Mouse (Mus musculus) cerebellum, adult 8-10 months (tissue): ENCODE data around the gene Xrcc5.

Source experiments
- DNase-seq: peaks from one replicate; pipeline ENCODE4 v3.0.0; 2022

Xrcc5 gene

DNA sequence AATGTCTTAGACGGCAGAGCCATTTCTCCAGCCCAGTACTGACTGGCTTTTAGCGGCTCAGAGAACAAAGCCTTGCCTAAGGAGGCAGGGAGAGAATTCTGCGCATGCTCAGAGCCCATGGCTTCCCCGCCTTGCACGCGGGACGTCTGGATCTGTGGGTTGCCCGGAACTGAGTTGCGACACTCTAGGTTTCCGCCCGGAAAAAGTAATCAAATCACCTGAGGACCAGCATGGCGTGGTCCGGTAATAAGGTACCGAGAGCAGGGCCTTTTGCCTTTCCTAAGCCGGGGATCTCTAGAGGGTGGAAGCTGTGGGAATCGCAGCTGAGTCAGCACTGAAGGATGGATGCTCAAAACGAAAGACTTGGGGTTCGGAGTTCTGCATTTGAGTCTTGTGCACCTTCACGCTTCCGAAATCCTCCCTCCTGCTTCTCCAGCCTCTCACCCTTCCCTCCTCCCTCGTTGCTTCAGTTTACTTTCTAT is at the start of gene Xrcc5:
Gene Xrcc5 (plus strand): TSS at position 105 of the 482 bp plus-strand sequence.
- peak; percentile 94 for DNase-seq

GRCm38 (mm10) chr1:72263099-72263498 is 44.1 kb upstream of the Xrcc5 start:
- DNase-seq, result no peak

DNA sequence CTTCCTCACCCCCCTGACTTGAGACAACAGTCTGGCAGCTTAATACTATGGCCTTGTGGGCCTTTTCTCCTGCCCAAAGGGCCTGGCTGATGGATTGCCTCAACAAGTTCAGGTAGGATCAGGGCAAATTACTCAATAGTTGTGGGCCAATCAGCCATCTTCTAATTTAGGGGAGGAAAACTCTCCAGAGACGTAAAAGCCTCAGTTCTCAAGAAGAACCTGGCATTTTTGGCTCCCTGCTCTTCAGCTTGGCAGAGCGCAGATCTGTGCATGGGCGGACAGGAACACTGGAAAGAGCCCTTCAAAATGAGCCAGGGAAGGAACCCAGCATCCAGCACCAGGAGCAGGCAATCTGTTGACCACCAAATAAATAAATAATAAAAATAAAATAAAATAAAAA is 29.1 kb upstream of the Xrcc5 start:
- DNase-seq, result no peak

GRCm38 (mm10) chr1:72282604-72283003 is 24.6 kb upstream of the Xrcc5 start:
- no peak for DNase-seq

DNA sequence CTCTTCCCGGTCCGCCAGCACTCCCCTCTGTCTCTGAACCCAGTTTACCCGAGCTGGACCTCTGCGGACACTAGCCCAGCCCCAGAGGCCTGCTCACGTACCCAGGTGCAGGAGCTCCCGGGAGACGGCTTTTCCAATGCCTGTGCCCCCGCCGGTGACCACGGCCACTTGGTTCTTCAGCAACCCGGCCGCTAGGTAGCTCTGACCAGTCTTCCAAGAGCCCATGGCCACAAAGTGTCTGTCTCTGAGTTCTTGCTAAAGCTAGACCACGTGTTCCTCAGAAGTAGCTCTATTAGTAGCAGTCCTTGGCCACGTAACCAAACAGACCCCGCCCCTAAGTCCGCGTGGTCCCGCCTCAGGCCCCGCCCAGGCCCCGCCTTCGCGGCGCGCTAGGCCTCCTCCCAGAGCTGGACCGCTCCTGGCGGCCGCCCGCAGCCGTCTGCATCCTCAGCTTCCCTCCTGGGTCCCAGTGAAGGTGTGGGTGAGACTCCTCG is 23.2 kb upstream of the Xrcc5 start, which contains the start of the genes Pecr and Tmem169:
Gene Pecr (minus strand): TSS at position 323 of the 494 bp plus-strand sequence.
Gene Tmem169 (plus strand): TSS at position 378 of the 494 bp plus-strand sequence.
- peak; percentile 95 for DNase-seq

DNA sequence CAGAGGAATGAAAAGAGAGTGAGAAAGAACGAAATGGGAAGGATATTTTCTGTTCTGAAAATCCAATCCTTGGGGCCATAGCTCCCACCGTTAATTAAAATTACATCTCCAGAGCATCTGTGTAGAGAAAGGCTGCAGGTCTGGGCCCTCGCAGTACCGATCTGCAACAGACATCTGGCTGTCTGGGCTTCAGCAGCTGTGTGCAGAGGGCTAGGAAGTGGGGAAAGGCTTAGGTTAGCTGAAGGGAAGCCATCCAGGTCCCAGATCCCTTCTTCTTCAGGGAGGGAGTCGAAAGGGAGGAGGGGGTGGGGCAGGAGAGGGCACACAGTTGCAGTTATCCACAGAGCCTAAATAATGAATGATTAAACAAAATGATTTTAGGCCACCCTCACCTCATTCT is 22.7 kb upstream of the Xrcc5 start:
- DNase-seq, result no peak

GRCm38 (mm10) chr1:72286904-72287303 is 20.3 kb upstream of the Xrcc5 start:
- DNase-seq, result no peak

- DNase-seq, result no peak
Observed at GRCm38 (mm10) chr1:72287893-72288292, 19.3 kb upstream of the Xrcc5 start.

- DNase-seq, result no peak
Observed at GRCm38 (mm10) chr1:72288527-72289150, 18.6 kb upstream of the Xrcc5 start.

DNA sequence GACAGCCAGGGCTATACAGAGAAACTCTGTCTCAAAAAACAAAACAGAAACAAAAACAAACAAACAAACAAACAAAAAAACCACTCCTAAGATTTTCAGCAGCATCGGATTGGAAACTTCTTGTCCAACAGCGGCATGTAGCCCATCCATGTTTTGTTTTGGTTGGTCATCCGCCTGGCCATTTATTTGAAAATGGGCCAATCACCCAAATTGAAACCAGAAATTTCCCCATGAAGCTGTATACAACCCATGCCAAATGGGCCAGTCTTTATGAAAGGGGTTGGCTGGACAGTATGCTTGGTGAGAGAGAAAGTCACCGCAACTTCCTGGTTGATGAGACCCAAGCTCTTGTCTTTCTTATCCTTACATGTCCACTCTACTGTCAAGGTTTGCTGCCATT is 16.3 kb upstream of the Xrcc5 start:
- no peak for DNase-seq

- DNase-seq, result no peak
Observed at GRCm38 (mm10) chr1:72291421-72291820, 15.8 kb upstream of the Xrcc5 start.

DNA sequence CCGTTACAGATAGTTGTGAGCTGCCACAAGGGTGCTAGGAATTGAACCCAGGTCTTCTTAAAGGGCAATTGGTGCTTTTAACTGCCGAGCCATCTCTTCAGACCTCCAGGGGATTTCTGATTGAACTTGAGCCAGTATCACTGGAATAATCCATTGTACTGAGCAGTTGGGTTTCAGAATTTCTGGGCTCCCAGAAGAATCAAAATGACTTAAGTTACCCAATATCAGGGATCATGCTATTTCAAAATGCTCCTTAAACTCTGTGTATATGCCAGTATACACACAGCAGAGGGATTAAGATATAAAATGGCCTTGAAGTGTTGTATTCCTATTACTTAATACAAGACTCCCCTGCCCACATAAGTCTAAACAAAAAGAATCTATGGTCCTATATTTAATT is 15.3 kb upstream of the Xrcc5 start:
- no peak for DNase-seq

DNA sequence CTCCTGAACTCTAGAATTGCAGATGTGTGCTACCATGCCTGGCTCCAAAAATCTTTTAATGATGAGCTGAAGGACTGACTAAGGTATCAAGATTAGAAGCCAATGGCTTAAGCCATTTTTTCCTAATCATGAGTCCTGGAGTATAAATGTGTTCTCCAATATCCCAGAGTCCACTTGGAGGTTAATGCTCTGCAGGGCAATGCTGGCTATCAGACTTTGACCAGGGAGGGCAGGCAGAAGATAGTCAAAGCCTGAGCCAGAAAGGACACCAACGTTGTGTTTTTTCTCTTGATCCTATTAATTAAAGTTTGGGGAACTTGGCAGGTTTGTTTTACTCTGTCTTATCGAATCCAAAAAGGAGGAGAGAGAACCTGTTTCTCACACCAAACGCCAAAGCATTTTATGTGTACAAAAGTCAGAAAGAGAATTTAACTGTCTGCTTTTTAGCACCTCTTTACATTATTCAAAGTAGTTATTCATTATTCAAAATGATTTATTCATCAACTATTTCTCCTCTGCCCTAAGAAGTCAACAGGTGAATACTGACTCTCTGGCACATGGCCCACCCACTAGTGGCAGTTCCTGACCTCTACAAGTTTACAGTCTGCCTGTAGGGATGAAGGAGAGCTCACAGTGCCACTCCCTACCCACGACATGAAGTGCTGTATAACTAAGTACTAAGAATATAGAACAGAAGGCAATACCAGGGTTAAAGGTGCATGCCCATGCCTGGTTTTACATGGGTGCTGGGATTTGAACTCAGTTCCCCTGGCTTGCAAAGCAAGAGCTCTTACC is 13.2 kb upstream of the Xrcc5 start:
- no peak for DNase-seq

- no peak for DNase-seq
Observed at GRCm38 (mm10) chr1:72295746-72296145, 11.5 kb upstream of the Xrcc5 start.

- no peak for DNase-seq
Observed at GRCm38 (mm10) chr1:72301845-72302244, 5.4 kb upstream of the Xrcc5 start.

GRCm38 (mm10) chr1:72306241-72306640 is 980 bp upstream of the Xrcc5 start:
- no peak for DNase-seq

DNA sequence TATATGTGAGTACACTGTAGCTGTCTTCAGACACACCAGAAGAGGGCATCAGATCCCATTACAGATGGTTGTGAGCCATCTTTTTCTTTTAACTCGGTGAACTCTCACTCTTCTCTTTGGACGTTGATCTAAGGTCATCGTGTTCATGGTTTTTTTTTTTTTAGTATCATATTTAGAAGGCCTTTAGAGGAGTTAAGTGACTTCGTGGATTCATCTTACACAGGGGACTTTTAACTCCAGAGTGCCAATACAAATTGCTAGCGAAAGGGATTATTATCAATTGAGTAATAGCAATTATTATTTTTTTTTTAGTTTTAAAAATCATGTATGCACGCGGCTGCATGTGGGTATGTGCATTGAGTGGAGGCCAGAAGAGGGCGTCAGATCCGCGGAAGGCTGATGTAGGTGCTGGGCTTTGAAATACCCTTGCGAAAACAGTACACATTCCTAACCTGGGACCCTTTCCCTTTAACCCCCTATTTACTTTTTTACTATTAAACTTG is 491 bp upstream of the Xrcc5 start:
- no peak for DNase-seq

DNA sequence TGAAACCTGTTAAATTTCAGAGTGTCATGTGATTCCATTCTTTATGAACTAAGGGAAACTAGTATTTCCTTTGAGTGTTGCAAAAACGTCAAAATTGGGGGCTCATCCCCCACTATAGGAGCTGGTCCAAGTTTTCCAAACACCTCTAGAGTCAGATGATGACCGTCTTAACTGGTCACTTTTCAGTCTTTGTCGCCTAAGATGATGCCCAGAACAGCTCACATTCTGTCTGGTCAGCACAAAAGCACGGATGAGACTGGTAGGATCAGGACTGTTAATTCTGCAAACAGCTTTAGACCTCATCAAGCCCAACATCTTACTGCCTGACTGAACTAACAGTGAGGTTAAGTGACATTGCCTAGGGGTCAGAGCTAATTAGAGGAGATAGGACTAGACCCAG is 1.7 kb downstream of the Xrcc5 start:
- DNase-seq, result no peak

GRCm38 (mm10) chr1:72309744-72310424 is 2.7 kb downstream of the Xrcc5 start:
- no peak for DNase-seq

- DNase-seq, result no peak
Observed at GRCm38 (mm10) chr1:72312701-72313398, 5.6 kb downstream of the Xrcc5 start.

GRCm38 (mm10) chr1:72313399-72314039 is 6.3 kb downstream of the Xrcc5 start:
- DNase-seq, result no peak

GRCm38 (mm10) chr1:72315447-72315846 is 8.2 kb downstream of the Xrcc5 start:
- DNase-seq, result no peak
